Mouse (Mus musculus) lung, embryonic 15.5 days (tissue): ENCODE data around the gene Bcl7c. TPM values are rescaled to one million over a fixed set of nuclear protein-coding genes. Genes with fewer than 3 reads are reported as not detected.

Experiments
- ATAC-seq: fragments of 200-750 bp; cut with Nextera tagmentation; 2 replicates; pipeline ENCODE4 v1.8.0; 2017; ENCODE audit warnings: moderate number of reproducible peaks, borderline replicate concordance; ENCODE audit not compliant: low FRiP score, low TSS enrichment; ENCODE audit errors: extremely low read depth
- H3K27ac ChIP-seq: fragments of 300-500 bp; sonication (generic); 2 replicates; pipeline ENCODE4 v1.5.1; 2015; ENCODE audit warnings: moderate library complexity, mild to moderate bottlenecking, inconsistent platforms
- H3K27me3 ChIP-seq: fragments of 300-500 bp; sonication (generic); 2 replicates; pipeline ENCODE4 v1.6.1; 2015; ENCODE audit warnings: inconsistent platforms
- H3K36me3 ChIP-seq: fragments of 300-500 bp; sonication (generic); 2 replicates; pipeline ENCODE4 v1.6.1; 2015; ENCODE audit warnings: inconsistent platforms
- H3K4me1 ChIP-seq: fragments of 300-500 bp; sonication (generic); 2 replicates; pipeline ENCODE4 v1.6.1; 2015; ENCODE audit warnings: inconsistent platforms
- H3K4me2 ChIP-seq: fragments of 300-500 bp; sonication (generic); 2 replicates; pipeline ENCODE4 v1.6.1; 2015; ENCODE audit warnings: inconsistent platforms, mild to moderate bottlenecking, moderate library complexity
- H3K4me3 ChIP-seq: fragments of 300-500 bp; sonication (generic); 2 replicates; pipeline ENCODE4 v1.5.1; 2015; ENCODE audit warnings: mild to moderate bottlenecking, inconsistent platforms
- H3K9ac ChIP-seq: fragments of 300-500 bp; sonication (generic); 2 replicates; pipeline ENCODE4 v1.6.1; 2015; ENCODE audit warnings: inconsistent platforms
- H3K9me3 ChIP-seq: fragments of 300-500 bp; sonication (generic); 2 replicates; pipeline ENCODE4 v1.6.1; 2016; ENCODE audit warnings: inconsistent platforms
- WGBS: fragments of 180-500 bp; shearing (Covaris S2); methylation state at CpG from one replicate; pipeline ENCODE4 v1.1.7; 2015; 5-methylcytosine and 5-hydroxymethylcytosine counted together
- polyA plus RNA-seq: library from polyadenylated mRNA; unstranded; fragments of >200 nt; fragmentation: Nextera tagmentation; extraction: Ambion mirVana; gene quantifications from 2 replicates; pipeline ENCODE4 v1.2.1, GENCODE M21; 2015

Bcl7c gene
- polyA plus RNA-seq, 1 experiment from 2014 or later: 62.3 TPM

DNA sequence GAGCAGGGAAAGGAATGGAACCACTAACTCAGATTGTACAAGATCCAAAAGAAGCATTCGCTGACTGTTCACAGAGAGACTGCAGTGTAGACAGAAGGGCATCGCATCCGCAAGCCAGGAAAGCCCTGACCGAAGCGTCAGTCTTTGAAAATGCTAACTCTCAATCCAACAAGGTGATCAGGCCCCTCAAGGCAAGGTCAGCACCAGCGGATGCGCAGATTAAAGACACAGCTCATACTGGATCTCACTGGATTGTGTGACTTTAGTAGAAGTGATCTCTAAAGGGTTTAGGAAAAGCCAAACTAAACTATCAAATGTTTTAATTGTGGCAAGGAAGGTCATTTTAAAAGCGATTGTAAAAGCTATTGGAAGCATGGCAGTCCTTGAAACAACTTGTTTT is 15.4 kb downstream of the Bcl7c start:
- ATAC-seq: no peak
- H3K27ac ChIP-seq: no peak overlapping the region

DNA sequence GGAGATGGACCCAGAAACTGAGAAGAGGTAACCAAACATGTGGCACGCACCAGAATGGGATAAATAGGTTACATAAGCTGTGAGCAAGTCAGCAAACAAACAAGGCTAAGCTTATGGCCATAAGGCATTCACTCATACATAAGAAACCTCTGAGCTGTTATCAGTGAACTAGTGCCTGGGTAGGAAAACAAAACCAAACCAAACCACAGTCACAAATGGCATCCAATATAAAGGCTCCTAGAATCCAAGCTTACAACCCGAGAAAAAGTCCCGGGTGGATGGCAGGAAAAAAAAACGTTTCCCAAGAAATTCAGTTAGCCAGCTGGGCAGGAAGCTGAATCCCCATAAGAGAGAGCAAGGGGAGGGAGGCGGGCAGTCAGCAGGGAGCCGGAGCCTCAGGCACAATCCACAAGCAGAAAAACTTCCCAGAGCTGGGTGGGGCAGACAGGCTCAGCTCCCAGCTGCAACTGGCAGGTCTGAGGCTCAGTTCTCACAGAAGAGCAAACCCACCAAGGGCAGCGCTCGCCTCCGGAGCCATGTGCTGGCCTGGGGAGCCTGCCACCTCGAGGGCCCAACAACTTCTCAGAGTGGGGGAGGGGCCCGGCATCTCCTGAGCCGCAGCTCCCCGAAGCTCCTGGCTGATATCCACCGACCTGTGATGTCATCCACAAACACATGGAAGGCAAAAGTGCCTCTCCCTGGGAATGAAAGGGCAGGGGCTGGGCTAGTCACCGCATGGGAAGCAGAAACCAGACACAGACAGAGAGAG is 17.3 kb downstream of the Bcl7c start:
- H3K36me3 ChIP-seq: no peaks in the 10 kb centered on the region
- H3K9ac ChIP-seq: peak overlapping the region; percentile 29
- peak; percentile 79; the same call in 1 of the 2 replicates for ATAC-seq
- 4% methylated on average over 15 of the region's 15 CpGs for WGBS
- no peaks in the 10 kb centered on the region for H3K9me3 ChIP-seq
- H3K4me1 ChIP-seq: peaks cover 10% of the 10 kb centered on the region
- peak overlapping the region; percentile 79 for H3K27ac ChIP-seq
- no peaks in the 10 kb centered on the region for H3K27me3 ChIP-seq
- peak overlapping the region; percentile 36 for H3K4me3 ChIP-seq
- peak overlapping the region; percentile 61 for H3K4me2 ChIP-seq

More for the DNA sequence above, 15.4 kb downstream of the Bcl7c start:
- Histone ChIP-seq H3K36me3 (no peaks in the 10 kb centered on the region), H3K4me3 (no peak overlapping the region), H3K4me1 (peaks cover 10% of the 10 kb centered on the region), H3K9me3 (no peaks in the 10 kb centered on the region), H3K4me2 (no peak overlapping the region), H3K9ac (no peak overlapping the region), H3K27me3 (no peaks in the 10 kb centered on the region)
- 89% methylated on average over 8 of the region's 8 CpGs for WGBS

DNA sequence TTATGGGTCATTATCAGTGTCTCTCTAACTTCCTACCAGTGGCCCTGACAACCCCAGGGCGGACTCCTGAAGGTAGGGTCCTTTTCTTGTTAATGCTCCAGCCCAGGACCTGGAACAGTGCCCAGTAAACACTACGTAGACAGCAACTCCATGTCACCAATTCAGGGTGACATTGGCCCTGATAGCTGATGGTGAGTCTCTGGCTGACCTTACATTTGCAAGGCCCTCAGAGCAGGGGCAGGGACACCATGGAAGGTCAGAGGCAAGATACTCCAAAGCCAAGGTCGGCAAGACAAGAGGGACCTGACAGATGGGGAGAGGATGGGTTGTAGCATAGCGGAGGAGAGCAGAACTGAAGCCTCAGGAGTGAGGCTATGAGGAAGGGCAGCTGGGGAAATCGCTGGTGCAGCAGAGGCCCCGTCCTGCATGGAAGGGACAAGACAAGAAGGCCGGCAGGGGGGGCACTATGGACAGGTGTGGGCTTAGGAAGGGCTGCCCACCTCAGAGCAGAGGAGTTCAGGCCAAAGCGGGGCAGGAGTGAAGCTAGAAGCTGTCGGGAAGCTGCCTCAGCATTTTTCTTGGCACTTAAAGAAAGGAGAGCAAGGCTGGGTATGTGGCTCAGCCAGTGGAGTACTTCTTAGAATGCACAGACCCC is 19.0 kb downstream of the Bcl7c start:
- H3K27me3 ChIP-seq: no peaks in the 10 kb centered on the region
- no peak for ATAC-seq
- H3K36me3 ChIP-seq: no peaks in the 10 kb centered on the region
- no peak overlapping the region for H3K27ac ChIP-seq
- H3K4me2 ChIP-seq: no peak overlapping the region
- no peaks in the 10 kb centered on the region for H3K9me3 ChIP-seq
- H3K4me3 ChIP-seq: no peak overlapping the region
- H3K9ac ChIP-seq: no peak overlapping the region
- 56% methylated on average over 9 of the region's 9 CpGs for WGBS
- peaks cover 23% of the 10 kb centered on the region for H3K4me1 ChIP-seq

DNA sequence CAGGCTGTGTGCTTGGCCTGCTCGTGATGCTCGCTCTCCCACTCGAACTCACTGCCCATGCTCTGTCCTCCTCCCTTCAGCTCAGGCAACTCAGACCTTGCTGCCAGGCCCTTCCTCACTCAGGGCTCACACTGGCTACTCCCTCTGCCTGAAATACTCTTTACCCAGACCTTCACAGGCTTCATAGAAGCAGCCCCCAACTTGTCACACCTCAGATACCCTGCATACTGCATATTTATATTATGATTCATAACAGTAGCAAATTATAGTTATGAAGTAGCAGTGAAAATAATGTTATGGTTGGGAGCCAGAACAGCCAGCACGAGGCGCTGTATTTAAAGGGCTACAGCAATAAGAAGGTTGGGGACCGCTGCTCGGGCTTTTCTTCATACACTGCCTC is 19.8 kb downstream of the Bcl7c start:
- peaks cover 23% of the 10 kb centered on the region for H3K4me1 ChIP-seq
- H3K36me3 ChIP-seq: no peaks in the 10 kb centered on the region
- no peak overlapping the region for H3K27ac ChIP-seq
- 63% methylated on average over 7 of the region's 7 CpGs for WGBS
- no peak overlapping the region for H3K4me3 ChIP-seq
- no peaks in the 10 kb centered on the region for H3K27me3 ChIP-seq
- H3K9me3 ChIP-seq: no peaks in the 10 kb centered on the region
- ATAC-seq: no peak
- no peak overlapping the region for H3K9ac ChIP-seq
- H3K4me2 ChIP-seq: no peak overlapping the region

DNA sequence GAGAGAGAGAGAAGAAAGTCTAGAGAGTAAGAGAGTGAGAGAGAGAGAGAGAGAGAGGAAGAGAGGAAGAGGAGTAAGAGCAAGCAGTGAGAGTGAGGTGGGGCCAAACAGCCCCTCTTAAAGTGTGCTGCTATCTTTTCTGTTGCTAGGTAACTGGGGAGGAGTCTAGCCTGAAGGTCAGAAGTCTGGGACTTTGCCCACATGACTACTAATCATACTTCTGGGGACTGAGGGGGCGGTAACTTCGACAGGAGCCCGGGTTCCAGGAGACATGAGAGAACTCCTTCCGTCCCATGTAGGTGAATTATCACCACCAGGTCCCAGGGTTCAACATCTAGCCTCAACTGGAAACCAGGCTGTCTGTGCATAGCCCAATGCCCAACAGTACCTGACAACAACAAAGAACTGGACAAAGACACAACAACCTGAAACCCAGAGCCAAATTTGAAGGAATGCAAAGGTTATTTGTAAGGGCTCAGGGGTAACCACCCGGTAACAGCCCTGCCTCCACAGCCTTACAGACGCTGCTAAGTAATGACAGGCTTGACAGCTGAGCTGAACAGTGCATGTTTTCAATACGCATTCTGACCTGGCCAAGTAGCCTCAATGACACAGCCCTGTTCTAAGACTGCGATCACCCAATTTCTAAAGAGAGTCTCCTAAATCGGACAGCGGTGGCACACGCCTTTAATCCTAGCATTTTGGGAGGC is 21.8 kb downstream of the Bcl7c start:
- Histone ChIP-seq H3K36me3 (no peaks in the 10 kb centered on the region), H3K4me1 (peaks cover 23% of the 10 kb centered on the region), H3K9me3 (no peaks in the 10 kb centered on the region), H3K9ac (no peak overlapping the region), H3K27ac (no peak overlapping the region), H3K4me2 (no peak overlapping the region), H3K4me3 (no peak overlapping the region), H3K27me3 (no peaks in the 10 kb centered on the region)
- ATAC-seq: no peak
- 63% methylated on average over 11 of the region's 11 CpGs for WGBS

DNA sequence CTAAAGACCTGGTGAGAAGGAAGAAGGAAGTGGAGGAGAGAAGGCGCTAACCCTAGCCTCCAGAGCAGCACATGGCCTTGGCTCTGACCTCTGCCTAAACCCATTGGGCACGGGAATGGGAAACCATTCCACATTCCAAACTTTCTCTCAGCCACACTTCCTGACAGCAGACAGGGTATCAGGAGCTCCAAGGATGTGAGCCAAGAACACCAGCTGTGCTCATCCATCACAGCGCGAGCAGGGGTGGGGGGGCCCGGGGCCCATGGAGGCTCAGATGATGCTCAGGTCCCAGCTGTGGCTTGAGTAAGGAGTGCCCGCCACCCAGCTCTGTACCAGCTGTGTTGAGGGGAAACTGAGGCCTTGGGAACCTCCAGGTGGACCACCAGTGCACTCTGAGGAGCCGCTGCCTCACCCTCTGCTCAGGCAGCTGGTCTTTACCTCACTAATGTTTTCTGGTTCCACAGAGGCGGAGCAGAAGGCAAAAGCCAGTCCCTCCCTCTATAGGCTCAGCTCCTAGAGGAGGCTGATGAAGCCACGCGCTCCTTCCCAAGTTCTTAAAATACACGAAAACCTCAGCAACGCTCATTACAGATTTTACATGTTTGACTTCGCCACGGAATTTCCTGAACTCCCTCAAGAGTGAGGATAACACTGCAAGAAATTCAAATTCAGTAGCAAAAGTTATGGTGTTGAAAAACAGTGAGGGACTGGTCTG is 23.3 kb downstream of the Bcl7c start:
- Histone ChIP-seq H3K4me3 (no peak overlapping the region), H3K27ac (0 out of 2 replicates have a peak overlapping the region, but pooled peaks have one; percentile 8), H3K9ac (no peak overlapping the region), H3K27me3 (no peaks in the 10 kb centered on the region), H3K4me1 (peaks cover 13% of the 10 kb centered on the region), H3K9me3 (no peaks in the 10 kb centered on the region), H3K4me2 (no peak overlapping the region), H3K36me3 (no peaks in the 10 kb centered on the region)
- peak; percentile 58; the same call in 1 of the 2 replicates for ATAC-seq
- WGBS: 43% methylated on average over 14 of the region's 14 CpGs

DNA sequence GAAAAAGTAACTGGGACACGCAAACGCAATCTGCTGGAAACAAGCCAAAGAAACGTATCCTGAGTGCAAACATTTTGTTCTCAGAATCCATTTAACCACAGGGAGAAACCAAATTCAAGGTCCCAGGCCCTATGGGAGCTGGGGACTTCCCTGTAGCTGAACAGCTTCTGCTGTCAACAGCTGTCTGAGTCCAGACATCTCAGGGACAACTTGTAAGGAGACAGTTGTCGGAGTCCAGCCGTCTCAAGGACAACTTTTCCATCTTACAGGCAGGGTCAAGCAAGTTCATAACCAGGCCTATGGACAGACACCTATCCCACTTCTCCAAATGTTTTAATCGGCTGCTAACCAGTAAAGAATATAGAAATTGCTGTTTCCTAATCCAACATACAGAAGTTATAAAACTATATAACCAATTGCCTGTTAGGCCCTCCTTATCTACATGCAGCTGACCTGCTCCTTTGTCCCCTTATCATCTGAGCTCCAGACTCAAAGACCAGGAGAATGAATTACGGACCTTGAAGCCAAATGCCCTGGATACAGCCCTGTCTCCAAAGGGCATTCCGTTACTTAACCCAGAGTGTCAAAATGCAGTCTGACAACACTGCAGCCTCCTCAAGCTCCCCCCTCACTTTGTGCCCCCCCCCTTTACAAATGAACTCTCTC is 26.7 kb downstream of the Bcl7c start:
- Histone ChIP-seq H3K9me3 (no peaks in the 10 kb centered on the region), H3K4me3 (no peak overlapping the region), H3K9ac (no peak overlapping the region), H3K27ac (no peak overlapping the region), H3K36me3 (no peaks in the 10 kb centered on the region), H3K4me1 (peaks cover 13% of the 10 kb centered on the region), H3K27me3 (no peaks in the 10 kb centered on the region), H3K4me2 (no peak overlapping the region)
- WGBS: 55% methylated on average over 8 of the region's 8 CpGs
- ATAC-seq: no peak

DNA sequence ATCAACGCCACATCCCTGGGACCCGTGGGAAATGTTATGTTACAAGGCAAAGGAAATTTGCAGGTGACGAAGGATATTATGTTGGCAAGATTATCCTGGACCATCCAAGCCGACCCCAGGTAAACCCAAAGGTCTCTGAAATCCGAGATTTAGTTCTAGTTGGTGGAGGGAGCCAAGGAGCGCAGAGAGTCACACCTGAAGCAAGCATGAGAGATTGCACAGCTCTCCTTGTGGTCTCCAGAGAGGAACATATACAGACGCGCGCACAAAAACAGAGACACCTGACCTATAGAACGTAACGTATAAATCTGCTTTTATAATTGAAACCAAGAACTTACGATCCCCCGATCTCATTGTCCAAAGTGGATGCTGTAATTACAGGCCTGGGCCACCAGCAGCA is 28.2 kb downstream of the Bcl7c start:
- Histone ChIP-seq H3K27ac (no peak overlapping the region), H3K9me3 (no peaks in the 10 kb centered on the region), H3K36me3 (no peaks in the 10 kb centered on the region), H3K4me2 (no peak overlapping the region), H3K27me3 (no peaks in the 10 kb centered on the region), H3K4me1 (peaks cover 8% of the 10 kb centered on the region), H3K9ac (no peak overlapping the region), H3K4me3 (no peak overlapping the region)
- ATAC-seq: no peak
- WGBS: 84% methylated on average over 13 of the region's 13 CpGs

DNA sequence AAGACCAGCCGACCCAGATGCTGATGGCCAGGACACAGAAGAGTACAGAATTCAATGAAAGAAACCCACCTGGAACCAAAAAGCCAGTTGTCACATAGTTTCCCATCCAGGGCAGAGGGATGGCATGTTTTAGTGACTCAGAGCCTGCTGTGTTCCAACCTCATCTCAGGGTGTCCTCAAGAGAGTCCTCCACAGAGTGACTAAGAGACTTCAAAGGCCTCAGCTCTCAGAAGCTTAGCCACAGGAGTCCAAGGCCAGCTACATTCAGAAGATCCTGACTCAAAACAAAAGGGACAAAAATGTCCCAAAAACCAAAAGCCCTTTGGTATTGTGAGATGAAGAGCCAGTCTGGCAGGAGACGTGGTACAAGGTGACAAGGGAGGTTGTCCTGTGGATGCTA is 29.9 kb downstream of the Bcl7c start:
- 79% methylated on average over 2 of the region's 2 CpGs for WGBS

DNA sequence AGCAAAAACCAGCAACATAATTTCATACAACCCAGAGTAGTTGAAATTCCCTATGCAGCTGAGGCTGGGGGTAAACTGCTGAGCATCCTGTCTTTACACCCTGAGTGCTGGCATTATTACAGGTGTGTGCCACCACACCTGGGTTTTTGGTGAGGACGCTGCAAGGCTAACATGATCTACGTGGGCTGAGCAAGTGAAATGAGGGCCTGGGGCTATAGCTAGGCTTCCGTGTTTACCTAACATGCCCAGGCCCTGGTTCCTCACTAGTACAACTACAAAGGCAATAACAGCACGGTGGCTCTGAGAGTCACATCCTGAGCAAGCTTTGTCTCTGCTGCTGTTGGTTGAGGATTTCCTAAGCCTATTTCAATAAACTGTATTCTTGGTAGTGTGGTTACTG is 31.1 kb downstream of the Bcl7c start:
- no peaks in the 10 kb centered on the region for H3K36me3 ChIP-seq
- no peak overlapping the region for H3K27ac ChIP-seq
- no peak for ATAC-seq
- no peaks in the 10 kb centered on the region for H3K4me1 ChIP-seq
- no peak overlapping the region for H3K9ac ChIP-seq
- 88% methylated on average over 4 of the region's 4 CpGs for WGBS
- no peaks in the 10 kb centered on the region for H3K9me3 ChIP-seq
- no peak overlapping the region for H3K4me3 ChIP-seq
- no peaks in the 10 kb centered on the region for H3K27me3 ChIP-seq
- no peak overlapping the region for H3K4me2 ChIP-seq

More for the DNA sequence above, 29.9 kb downstream of the Bcl7c start:
- no peak overlapping the region for H3K4me3 ChIP-seq
- H3K27me3 ChIP-seq: no peaks in the 10 kb centered on the region
- H3K9me3 ChIP-seq: no peaks in the 10 kb centered on the region
- no peaks in the 10 kb centered on the region for H3K4me1 ChIP-seq
- H3K27ac ChIP-seq: no peak overlapping the region
- H3K36me3 ChIP-seq: no peaks in the 10 kb centered on the region
- H3K9ac ChIP-seq: no peak overlapping the region
- no peak for ATAC-seq
- H3K4me2 ChIP-seq: no peak overlapping the region

DNA sequence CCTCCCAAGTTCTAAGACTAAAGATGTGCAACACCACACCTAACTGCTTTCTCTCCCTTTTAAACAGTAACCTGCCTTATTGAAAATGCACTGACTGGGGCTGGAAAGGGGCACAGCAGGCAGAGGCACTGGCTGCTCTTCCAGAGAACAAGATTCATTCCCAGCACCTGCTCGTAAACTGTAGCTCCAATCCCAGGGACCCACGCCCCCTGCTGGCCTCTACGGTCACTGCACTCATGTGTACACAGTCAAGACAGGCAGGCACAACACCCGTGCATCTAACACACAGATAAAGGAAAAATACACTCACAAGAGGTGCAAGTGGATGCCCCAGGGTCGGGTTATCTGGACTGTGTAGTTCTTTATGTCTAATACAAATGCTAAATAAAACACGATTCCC is 31.7 kb downstream of the Bcl7c start:
- WGBS: 62% methylated on average over 6 of the region's 6 CpGs
- Histone ChIP-seq H3K9ac (no peak overlapping the region), H3K4me1 (no peaks in the 10 kb centered on the region), H3K9me3 (no peaks in the 10 kb centered on the region), H3K27ac (no peak overlapping the region), H3K4me3 (no peak overlapping the region), H3K27me3 (no peaks in the 10 kb centered on the region), H3K4me2 (no peak overlapping the region), H3K36me3 (no peaks in the 10 kb centered on the region)
- ATAC-seq: no peak
